Mouse (Mus musculus): ENCODE measurements around the gene Lrrc71. TPM values are rescaled to one million over a fixed set of nuclear protein-coding genes. Genes with fewer than 3 reads are reported as not detected.

The Lrrc71 gene
- total and polyA plus RNA-seq, 3 experiments = 0.14 to 0.17 TPM; not detected in 1

GRCm38 (mm10) chr3:87756488-87756887, 8.1 kb upstream of the Lrrc71 start:
- Histone ChIP-seq H3K9me3 (replicated peaks; ENCODE audit: low read length) (no peaks in the 10 kb centered on the region), H3K27ac (ENCODE audit: insufficient read depth, low read depth) (no peak overlapping the region), H3K4me3 (replicated peaks in 1 of 3; ENCODE audit: low read depth in 2 of 3, low read length in 2 of 3, poor library complexity in 1 of 3) (no peak overlapping the region), H3K9ac (ENCODE audit: insufficient read depth, low read depth) (no peak overlapping the region), H3K36me3 (replicated peaks in 1 of 2; ENCODE audit: control insufficient read depth in 1 of 2, insufficient read depth in 1 of 2, low read length in 1 of 2) (no peaks in the 10 kb centered on the region), H3K27me3 (replicated peaks) (peaks cover 60% of the 10 kb centered on the region), H3K79me2 (replicated peaks; ENCODE audit: control insufficient read depth, extremely low read depth, insufficient read depth, poor library complexity, severe bottlenecking) (no peaks in the 10 kb centered on the region), H3K4me1 (ENCODE audit: control insufficient read depth in 1 of 2, insufficient read depth in 2 of 2) (0 out of 4 replicates have a peak, but pooled peaks cover 2 to 3% of the 10 kb centered on the region in 2 experiments), H3K4me2 (ENCODE audit: insufficient read depth, low read depth, poor library complexity, severe bottlenecking) (no peak overlapping the region)
- dilution Hi-C loops (cut with MboI; ENCODE audit: extremely low pct_ligation_motif_present, extremely low pct_unique_long_range_greater_than_20kb, low sequenced_read_pairs) (no loop called here), in situ Hi-C loops (cut with MboI; ENCODE audit: low pct_ligation_motif_present, low pct_unique_long_range_greater_than_20kb, low sequenced_read_pairs) (no loop called here)
- DNase-seq (ENCODE audit: extremely low read depth) = no peak
- TF ChIP-seq USF2 (conservative IDR thresholded peaks at IDR 0.05; ENCODE audit: low read depth, low read length) (no peak), BHLHE40 (IDR thresholded peaks at IDR 0.05; ENCODE audit: low read depth, low read length) (no peak), ETS1 (conservative IDR thresholded peaks at IDR 0.05; ENCODE audit: low read depth, low read length) (no peak), USF1 (IDR thresholded peaks at IDR 0.05; ENCODE audit: low read depth, low read length) (no peak), JUND (conservative IDR thresholded peaks at IDR 0.05; ENCODE audit: low read depth, low read length) (no peak), EP300 (IDR thresholded peaks at IDR 0.05; ENCODE audit: low read length) (no peak), MAFK (IDR thresholded peaks at IDR 0.05; ENCODE audit: insufficient replicate concordance, low read length) (no peak), TBP (conservative IDR thresholded peaks at IDR 0.05; ENCODE audit: low read depth, low read length) (no peak), IRF4 (IDR thresholded peaks at IDR 0.05; ENCODE audit: low read depth, low read length) (no peak), ELF1 (IDR thresholded peaks at IDR 0.05; ENCODE audit: low read depth, low read length) (no peak), ZKSCAN1 (IDR thresholded peaks at IDR 0.05; ENCODE audit: borderline replicate concordance, low read depth, low read length) (no peak)

DNA sequence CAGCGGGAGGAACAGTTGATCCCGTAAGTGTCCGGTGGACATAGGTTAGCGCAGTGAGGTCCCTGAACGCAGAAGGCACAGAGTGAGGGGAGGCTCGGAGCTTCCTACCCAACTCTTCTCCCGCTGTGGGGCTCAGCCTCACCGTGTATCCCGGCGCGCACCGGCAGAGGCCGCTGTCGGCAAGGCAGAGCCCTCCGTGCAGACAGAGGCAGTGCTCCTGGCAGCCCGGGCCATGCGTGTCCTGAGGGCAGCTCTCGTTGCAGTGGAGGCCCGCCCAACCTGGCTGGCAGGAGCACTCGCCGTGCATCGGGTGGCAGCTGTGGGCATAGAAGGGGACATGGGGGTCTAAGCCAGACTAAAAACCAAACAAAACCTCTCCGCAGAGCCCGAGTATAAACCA, 7.5 kb upstream of the Lrrc71 start:
- no peaks in the 10 kb centered on the region for H3K9me3 ChIP-seq (replicated peaks; ENCODE audit: low read length)
- TF ChIP-seq SMC3 (IDR thresholded peaks at IDR 0.05; ENCODE audit: low read depth, low read length) = peak; percentile 86
- TF ChIP-seq RAD21 (IDR thresholded peaks at IDR 0.05; ENCODE audit: low read depth, low read length) = peak; percentile 91
- TF ChIP-seq BHLHE40 (IDR thresholded peaks at IDR 0.05; ENCODE audit: low read depth, low read length) = peak; percentile 2; the same call in 1 of the 2 replicates
- TF ChIP-seq ZC3H11A (IDR thresholded peaks at IDR 0.05; ENCODE audit: low read depth, low read length) = 0 out of 2 replicates have a peak, but pooled peaks have one; percentile 21
- no peak for TF ChIP-seq GABPA (IDR thresholded peaks at IDR 0.05; ENCODE audit: insufficient replicate concordance, low read depth, low read length)
- 0 out of 2 replicates have a peak, but pooled peaks have one; percentile 21 for TF ChIP-seq MEF2A (IDR thresholded peaks at IDR 0.05; ENCODE audit: borderline replicate concordance, low read depth, low read length)
- peak; percentile 46 to 95 for TF ChIP-seq CTCF (conservative IDR thresholded peaks at IDR 0.05 in 1 of 2, IDR thresholded peaks at IDR 0.05 in 1 of 2; ENCODE audit: low read depth in 2 of 2, low read length in 2 of 2)
- TF ChIP-seq NRF1 (IDR thresholded peaks at IDR 0.05; ENCODE audit: low read depth, low read length) = peak; percentile 23; the same call in 1 of the 2 replicates
- TF ChIP-seq SIN3A (IDR thresholded peaks at IDR 0.05; ENCODE audit: low read length) = no peak
- dilution Hi-C loops (cut with MboI; ENCODE audit: extremely low pct_ligation_motif_present, extremely low pct_unique_long_range_greater_than_20kb, low sequenced_read_pairs) (no loop called here), in situ Hi-C loops (cut with MboI; ENCODE audit: low pct_ligation_motif_present, low pct_unique_long_range_greater_than_20kb, low sequenced_read_pairs) (no loop called here)
- H3K4me2 ChIP-seq (ENCODE audit: insufficient read depth, low read depth, poor library complexity, severe bottlenecking) = 0 out of 2 replicates have a peak overlapping the region, but pooled peaks have one; percentile 39
- no peak overlapping the region for H3K27ac ChIP-seq (ENCODE audit: insufficient read depth, low read depth)
- no peak overlapping the region for H3K4me3 ChIP-seq (replicated peaks in 1 of 3; ENCODE audit: low read depth in 2 of 3, low read length in 2 of 3, poor library complexity in 1 of 3)
- no peaks in the 10 kb centered on the region for H3K36me3 ChIP-seq (replicated peaks in 1 of 2; ENCODE audit: control insufficient read depth in 1 of 2, insufficient read depth in 1 of 2, low read length in 1 of 2)
- DNase-seq (ENCODE audit: extremely low read depth) = peak; percentile 60
- H3K27me3 ChIP-seq (replicated peaks) = peaks cover 66% of the 10 kb centered on the region
- 0 out of 4 replicates have a peak, but pooled peaks cover 2 to 3% of the 10 kb centered on the region in 2 experiments for H3K4me1 ChIP-seq (ENCODE audit: control insufficient read depth in 1 of 2, insufficient read depth in 2 of 2)
- no peak overlapping the region for H3K9ac ChIP-seq (ENCODE audit: insufficient read depth, low read depth)
- H3K79me2 ChIP-seq (replicated peaks; ENCODE audit: control insufficient read depth, extremely low read depth, insufficient read depth, poor library complexity, severe bottlenecking) = no peaks in the 10 kb centered on the region
